Comparison of ENCODE assay signal across 8 mouse cellular contexts in genomic region chr9:44234479-44235427, GRCm38 (mm10). TPM values are rescaled to one million over a fixed set of nuclear protein-coding genes. Genes with fewer than 3 reads are reported as not detected.
A peak's percentile ranks its signal among the peaks of the same experiment; 100 is the strongest.
DNase-seq lines count a peak whose midpoint lies in the region; ATAC-seq lines count a peak whose summit lies in the region.

No protein-coding gene starts in this region.

- peak; percentile 44; the same call in 1 of the 2 replicates for ATAC-seq in forebrain, embryonic 15.5 days (replicated peaks)
- 0 out of 2 replicates have a peak, but pooled peaks have one; percentile 13 for ATAC-seq in hindbrain, embryonic 15.5 days (ENCODE audit: low FRiP score, low read depth)
- peak; percentile 56 for ATAC-seq in liver, embryonic 12.5 days
- peak; percentile 68 for ATAC-seq in monocyte, adult 5-6 weeks (replicated peaks; ENCODE audit: insufficient number of reproducible peaks, low FRiP score, low TSS enrichment, poor library complexity, severe bottlenecking)

- peak overlapping the region; percentile 59 for H3K4me3 ChIP-seq in forebrain, embryonic 15.5 days
- H3K4me3 ChIP-seq in hindbrain, embryonic 15.5 days, result peak overlapping the region; percentile 87
- H3K4me3 ChIP-seq in liver, embryonic 12.5 days, result peak overlapping the region; percentile 95

- 27% methylated on average over 19 of the region's 19 CpGs for whole genome bisulfite sequencing in forebrain, embryonic 15.5 days
- 28% methylated on average over 19 of the region's 19 CpGs for WGBS in hindbrain, embryonic 15.5 days
- 13% methylated on average over 19 of the region's 19 CpGs for WGBS in liver, embryonic 12.5 days (ENCODE audit: insufficient replicate concordance)

- H3K4me1 ChIP-seq in forebrain, embryonic 15.5 days, result peaks cover 29% of the 10 kb centered on the region
- H3K4me1 ChIP-seq in hindbrain, embryonic 15.5 days (replicated peaks), result peaks cover 34% of the 10 kb centered on the region
- peaks cover 36% of the 10 kb centered on the region for H3K4me1 ChIP-seq in liver, embryonic 12.5 days

- DNase-seq in heart, adult 11 months, result peak; percentile 97
- DNase-seq in heart, postnatal 25 days (ENCODE audit: low spot score), result no peak
- peak; percentile 73 for DNase-seq in c-Kit-positive CD71-positive TER-119-negative erythroid progenitor cells, embryonic 14.5 days (ENCODE audit: low read depth)
- peak; percentile 56 for DNase-seq in testis, postnatal 14 days (ENCODE audit: low spot score)

- intact Hi-C loops in heart, postnatal 25 days (cut with DNase I), result loop anchor here (10.0 kb wide), 3 partner anchors 50 to 250 kb away; no protein-coding TSS in a partner anchor

- H3K9ac ChIP-seq in forebrain, embryonic 15.5 days (replicated peaks), result no peak overlapping the region
- peak overlapping the region; percentile 30 for H3K9ac ChIP-seq in hindbrain, embryonic 15.5 days
- peak overlapping the region; percentile 97 for H3K9ac ChIP-seq in liver, embryonic 12.5 days

- no peaks in the 10 kb centered on the region for H3K9me3 ChIP-seq in forebrain, embryonic 15.5 days
- no peaks in the 10 kb centered on the region for H3K9me3 ChIP-seq in hindbrain, embryonic 15.5 days
- no peaks in the 10 kb centered on the region for H3K9me3 ChIP-seq in liver, embryonic 12.5 days (replicated peaks)

- no peak overlapping the region for H3K27ac ChIP-seq in forebrain, embryonic 15.5 days (replicated peaks)
- peak overlapping the region; percentile 49 for H3K27ac ChIP-seq in hindbrain, embryonic 15.5 days (replicated peaks)
- peak overlapping the region; percentile 91 for H3K27ac ChIP-seq in liver, embryonic 12.5 days

- H3K27me3 ChIP-seq in forebrain, embryonic 15.5 days, result no peaks in the 10 kb centered on the region
- no peaks in the 10 kb centered on the region for H3K27me3 ChIP-seq in hindbrain, embryonic 15.5 days
- no peaks in the 10 kb centered on the region for H3K27me3 ChIP-seq in liver, embryonic 12.5 days (replicated peaks)

- peak overlapping the region; percentile 31 for H3K4me2 ChIP-seq in forebrain, embryonic 15.5 days (replicated peaks)
- H3K4me2 ChIP-seq in hindbrain, embryonic 15.5 days, result peak overlapping the region; percentile 52
- H3K4me2 ChIP-seq in liver, embryonic 12.5 days, result peak overlapping the region; percentile 96

- H3K36me3 ChIP-seq in forebrain, embryonic 15.5 days, result no peaks in the 10 kb centered on the region
- H3K36me3 ChIP-seq in hindbrain, embryonic 15.5 days, result no peaks in the 10 kb centered on the region
- no peaks in the 10 kb centered on the region for H3K36me3 ChIP-seq in liver, embryonic 12.5 days

RNA-seq across cellular contexts. Expression of gene Cbl, which starts 0.9 kb away (rescaled TPM):
- total RNA-seq in heart, postnatal 25 days (2021), result 10 to 100 TPM; 18.6 to 22.4 TPM
- polyA plus RNA-seq in forebrain, embryonic 15.5 days (2015; fragmentation: Nextera tagmentation; extraction: Ambion mirVana), result 25.7 and 26.4 TPM in 2 replicates
- 20.3 and 22.5 TPM in 2 replicates for polyA plus RNA-seq in hindbrain, embryonic 15.5 days (2015; fragmentation: Nextera tagmentation; extraction: Ambion mirVana)
- 9.5 and 10.0 TPM in 2 replicates for polyA plus RNA-seq in liver, embryonic 12.5 days (2016; fragmentation: Nextera tagmentation; extraction: Ambion mirVana)
- 47.1 to 115 TPM (median 63.1 TPM) in 3 replicates for total RNA-seq in monocyte, adult 5-6 weeks (2017)

RNA-seq across cellular contexts. Expression of gene Ccdc153, which starts 5.7 kb away (rescaled TPM):
- total RNA-seq in heart, postnatal 25 days (2021), result not detected
- 0.32 TPM in 1 of 2 replicates, not detected in the other for polyA plus RNA-seq in forebrain, embryonic 15.5 days (2015; fragmentation: Nextera tagmentation; extraction: Ambion mirVana)
- not detected in 2 replicates for polyA plus RNA-seq in hindbrain, embryonic 15.5 days (2015; fragmentation: Nextera tagmentation; extraction: Ambion mirVana)
- polyA plus RNA-seq in liver, embryonic 12.5 days (2016; fragmentation: Nextera tagmentation; extraction: Ambion mirVana), result not detected in 2 replicates
- total RNA-seq in monocyte, adult 5-6 weeks (2017), result not detected in 3 replicates

RNA-seq across cellular contexts. Expression of gene Pdzd3, which starts 16.5 kb away (rescaled TPM):
- total RNA-seq in heart, postnatal 25 days (2021), result 1 to 10 TPM; 4.3 to 4.4 TPM
- polyA plus RNA-seq in forebrain, embryonic 15.5 days (2015; fragmentation: Nextera tagmentation; extraction: Ambion mirVana), result 0.59 and 0.61 TPM in 2 replicates
- 0.39 and 0.87 TPM in 2 replicates for polyA plus RNA-seq in hindbrain, embryonic 15.5 days (2015; fragmentation: Nextera tagmentation; extraction: Ambion mirVana)
- 0.15 and 0.17 TPM in 2 replicates for polyA plus RNA-seq in liver, embryonic 12.5 days (2016; fragmentation: Nextera tagmentation; extraction: Ambion mirVana)
- 1.7 TPM in 1 of 3 replicates, not detected in the others for total RNA-seq in monocyte, adult 5-6 weeks (2017)

RNA-seq across cellular contexts. Expression of gene Nlrx1, which starts 33.6 kb away (rescaled TPM):
- total RNA-seq in heart, postnatal 25 days (2021), result 10 to 100 TPM; 19.4 to 20.7 TPM
- 4.5 and 5.2 TPM in 2 replicates for polyA plus RNA-seq in forebrain, embryonic 15.5 days (2015; fragmentation: Nextera tagmentation; extraction: Ambion mirVana)
- 4.1 and 5.9 TPM in 2 replicates for polyA plus RNA-seq in hindbrain, embryonic 15.5 days (2015; fragmentation: Nextera tagmentation; extraction: Ambion mirVana)
- 3.6 and 4.0 TPM in 2 replicates for polyA plus RNA-seq in liver, embryonic 12.5 days (2016; fragmentation: Nextera tagmentation; extraction: Ambion mirVana)
- total RNA-seq in monocyte, adult 5-6 weeks (2017), result 14.8 to 15.8 TPM (median 15.3 TPM) in 3 replicates

RNA-seq across cellular contexts. Expression of gene Abcg4, which starts 53.7 kb away (rescaled TPM):
- under 1 TPM; 0.34 to 0.42 TPM for total RNA-seq in heart, postnatal 25 days (2021)
- 14.2 and 15.6 TPM in 2 replicates for polyA plus RNA-seq in forebrain, embryonic 15.5 days (2015; fragmentation: Nextera tagmentation; extraction: Ambion mirVana)
- polyA plus RNA-seq in hindbrain, embryonic 15.5 days (2015; fragmentation: Nextera tagmentation; extraction: Ambion mirVana), result 28.7 and 32.1 TPM in 2 replicates
- 20.1 and 21.7 TPM in 2 replicates for polyA plus RNA-seq in liver, embryonic 12.5 days (2016; fragmentation: Nextera tagmentation; extraction: Ambion mirVana)
- not detected in 3 replicates for total RNA-seq in monocyte, adult 5-6 weeks (2017)

Comparison
In these comparisons a context has a peak if more than half of its experiments do, and no peak if none do; other contexts are left out.
1. ATAC-seq: peak in every context shown above with its lines; median percentile 68 in monocyte, adult 5-6 weeks; 56 in liver, embryonic 12.5 days; 44 in forebrain, embryonic 15.5 days; 13 in hindbrain, embryonic 15.5 days.
2. H3K4me2 ChIP-seq: peak in every context shown above with its lines; median percentile 96 in liver, embryonic 12.5 days; 52 in hindbrain, embryonic 15.5 days; 31 in forebrain, embryonic 15.5 days.